ENCODE assay signal across 18 mouse cellular contexts in the genomic region with DNA sequence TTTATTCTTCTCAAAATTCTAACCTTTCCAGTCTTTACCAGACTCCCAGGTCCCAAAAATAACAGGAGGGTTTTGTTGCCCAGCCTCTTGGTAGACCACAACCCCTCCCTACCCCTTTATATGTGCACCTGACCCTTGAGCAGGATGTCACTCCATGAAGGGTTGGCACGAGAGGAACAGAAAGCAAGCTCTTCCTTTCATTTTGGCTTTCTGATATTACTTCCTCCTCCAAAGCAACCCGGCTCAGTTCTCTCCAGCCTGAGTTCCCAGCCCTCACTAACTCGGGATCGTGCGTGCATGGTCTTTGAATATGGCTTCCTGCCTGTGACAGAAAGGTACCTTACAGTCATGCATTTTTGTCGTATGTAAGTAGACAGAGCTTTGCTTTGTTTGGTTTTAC.
DNase-seq lines count a peak whose midpoint lies in the region; ATAC-seq and TF ChIP-seq lines count a peak whose summit lies in the region.
"Had no signal": no experiment of that assay in that cellular context is flagged by ENCODE, and none has a peak within 500 bp of the region (broad histone marks: within the 10 kb centered on the region; RNA-seq: fewer than 3 reads in every experiment).

No protein-coding gene starts in this region.

- ATAC-seq in limb, embryonic 13.5 days (ENCODE audit: low FRiP score, low read depth): no peak
- ATAC-seq in megakaryocyte, adult 5-6 weeks (ENCODE audit: poor library complexity, severe bottlenecking): peak; percentile 85
- ATAC-seq: lung, postnatal 0 days had no signal

- H3K9ac ChIP-seq in limb, embryonic 13.5 days: no peak overlapping the region
- H3K9ac ChIP-seq: limb, embryonic 15.5 days had no signal

- no peak for DNase-seq in limb, embryonic 10.5 days (ENCODE audit: low spot score)
- DNase-seq in B cell, adult 2 months: peak; percentile 2
- no peak for DNase-seq in heart, postnatal 25 days (ENCODE audit: low spot score)
- no peak for DNase-seq in adrenal gland, postnatal 25 days
- DNase-seq in gastrocnemius, adult 8-10 months (ENCODE audit: low spot score in 2 of 2): no peak
- DNase-seq: cerebellum, adult 9-10 months; gastrocnemius, postnatal 10 days; kidney, adult 9 months; midbrain, embryonic 14.5 days; right cerebral cortex, postnatal 14 days; thymus, postnatal 36 days had no signal

- TF ChIP-seq CTCF in bone marrow macrophage, adult 2 months (IDR thresholded peaks at IDR 0.05; ENCODE audit: low read depth, low read length): no peak

- H3K4me1 ChIP-seq in limb, embryonic 13.5 days: peaks cover 10% of the 10 kb centered on the region; the same call in 1 of the 2 replicates
- H3K4me1 ChIP-seq in limb, embryonic 10.5 days: no peaks in the 10 kb centered on the region
- H3K4me1 ChIP-seq in bone marrow macrophage, adult 2 months (ENCODE audit: control insufficient read depth, insufficient read depth, low read length): peaks cover 14% of the 10 kb centered on the region
- H3K4me1 ChIP-seq: limb, embryonic 15.5 days had no signal

- H3K4me2 ChIP-seq in limb, embryonic 13.5 days (replicated peaks): no peak overlapping the region
- H3K4me2 ChIP-seq: heart, embryonic 11.5 days; limb, embryonic 15.5 days had no signal

- H3K4me3 ChIP-seq in limb, embryonic 13.5 days: no peak overlapping the region
- no peak overlapping the region for H3K4me3 ChIP-seq in limb, embryonic 10.5 days
- peak overlapping the region; percentile 48 for H3K4me3 ChIP-seq in bone marrow macrophage, adult 2 months (ENCODE audit: insufficient read depth, low read length)
- H3K4me3 ChIP-seq: left cerebral cortex, adult 2 months; limb, embryonic 15.5 days had no signal

- no peaks in the 10 kb centered on the region for H3K36me3 ChIP-seq in limb, embryonic 13.5 days
- no peaks in the 10 kb centered on the region for H3K36me3 ChIP-seq in limb, embryonic 10.5 days
- H3K36me3 ChIP-seq: limb, embryonic 15.5 days had no signal

- WGBS in limb, embryonic 13.5 days: 75% methylated on average over 6 of the region's 6 CpGs
- WGBS in limb, embryonic 10.5 days: 92% methylated on average over 6 of the region's 6 CpGs

- H3K27me3 ChIP-seq in limb, embryonic 13.5 days: no peaks in the 10 kb centered on the region
- no peaks in the 10 kb centered on the region for H3K27me3 ChIP-seq in limb, embryonic 10.5 days (ENCODE audit: low read depth, poor library complexity, severe bottlenecking)
- H3K27me3 ChIP-seq: limb, embryonic 15.5 days had no signal

- intact Hi-C loops in heart, postnatal 25 days (cut with DNase I): no loop called here

- H3K27ac ChIP-seq in limb, embryonic 13.5 days: peak overlapping the region; percentile 28; the same call in 1 of the 2 replicates
- H3K27ac ChIP-seq in limb, embryonic 10.5 days: no peak overlapping the region
- peak overlapping the region; percentile 62 for H3K27ac ChIP-seq in bone marrow macrophage, adult 2 months (ENCODE audit: insufficient read depth, low read depth, low read length)
- H3K27ac ChIP-seq: left cerebral cortex, adult 2 months; limb, embryonic 15.5 days had no signal

- no peaks in the 10 kb centered on the region for H3K9me3 ChIP-seq in limb, embryonic 13.5 days
- no peaks in the 10 kb centered on the region for H3K9me3 ChIP-seq in limb, embryonic 10.5 days (replicated peaks)
- H3K9me3 ChIP-seq: limb, embryonic 15.5 days had no signal

- TF ChIP-seq POLR2A in bone marrow macrophage, adult 2 months (IDR thresholded peaks at IDR 0.05; ENCODE audit: borderline replicate concordance, low read depth, low read length): no peak

Comparison
In these comparisons a context has a peak if more than half of its experiments do, and no peak if none do; other contexts are left out.
1. DNase-seq: peak in B cell, adult 2 months (2 of 2); none in limb, embryonic 10.5 days (single experiment), heart, postnatal 25 days (single experiment), adrenal gland, postnatal 25 days (single experiment) and gastrocnemius, adult 8-10 months (0 of 2).